Mouse (Mus musculus): Measurements from ENCODE around the gene Canx. TPM values are rescaled to one million over a fixed set of nuclear protein-coding genes. Genes with fewer than 3 reads are reported as not detected.

Gene Canx
- polyA plus RNA-seq, 1 experiment from 2014 or later, result 284 TPM

GRCm38 (mm10) chr11:50252166-50252565 lies 73.3 kb downstream of the Canx start:
- no peaks in the 10 kb centered on the region for H3K27me3 ChIP-seq
- no peak overlapping the region for H3K27ac ChIP-seq (replicated peaks)
- no peak overlapping the region for H3K4me3 ChIP-seq (replicated peaks)
- no peak overlapping the region for H3K4me2 ChIP-seq (replicated peaks)
- no peak for ATAC-seq (ENCODE audit: insufficient number of reproducible peaks, low FRiP score, low TSS enrichment, low read depth)
- 33% methylated on average over 3 of the region's 3 CpGs for WGBS
- no peaks in the 10 kb centered on the region for H3K9me3 ChIP-seq (replicated peaks)
- peaks cover 17% of the 10 kb centered on the region for H3K36me3 ChIP-seq
- no peak overlapping the region for H3K9ac ChIP-seq
- peaks cover 19% of the 10 kb centered on the region for H3K4me1 ChIP-seq

- Histone ChIP-seq H3K36me3 (no peaks in the 10 kb centered on the region), H3K4me2 (replicated peaks) (no peak overlapping the region), H3K4me1 (peaks cover 15% of the 10 kb centered on the region), H3K9me3 (replicated peaks) (no peaks in the 10 kb centered on the region), H3K27me3 (no peaks in the 10 kb centered on the region), H3K4me3 (replicated peaks) (no peak overlapping the region), H3K9ac (no peak overlapping the region), H3K27ac (replicated peaks) (no peak overlapping the region)
- 77% methylated on average over 7 of the region's 7 CpGs for WGBS
- ATAC-seq (ENCODE audit: insufficient number of reproducible peaks, low FRiP score, low TSS enrichment, low read depth), result no peak
Observed at GRCm38 (mm10) chr11:50248473-50249171, 76.9 kb downstream of the Canx start.

GRCm38 (mm10) chr11:50245269-50245668 lies 80.2 kb downstream of the Canx start:
- H3K4me2 ChIP-seq (replicated peaks), result no peak overlapping the region
- ATAC-seq (ENCODE audit: insufficient number of reproducible peaks, low FRiP score, low TSS enrichment, low read depth), result no peak
- no peak overlapping the region for H3K9ac ChIP-seq
- no peak overlapping the region for H3K4me3 ChIP-seq (replicated peaks)
- 69% methylated on average over 5 of the region's 5 CpGs for WGBS
- no peak overlapping the region for H3K27ac ChIP-seq (replicated peaks)
- no peaks in the 10 kb centered on the region for H3K36me3 ChIP-seq
- no peaks in the 10 kb centered on the region for H3K27me3 ChIP-seq
- H3K4me1 ChIP-seq, result no peaks in the 10 kb centered on the region
- no peaks in the 10 kb centered on the region for H3K9me3 ChIP-seq (replicated peaks)

MicroRNAs within 50 kb of the gene (microRNA counts, 519-probe panel; counts per million panel counts)
- 2,379 counts per million, percentile 53 among the panel's probes with 10 or more counts for microRNA mmu-miR-804

Small RNA genes lying within 50 kb of the gene (microRNA-seq; reads per million reads assigned to microRNA genes)
- gene Mir804 (ENCODE audit: borderline number of aligned reads), result not detected

Other genes starting within 250 kb of the Canx start
- 46.6 TPM in 2 replicates for gene Tbc1d9b, start 194.3 kb downstream of the Canx start, polyA plus RNA-seq (2015; fragmentation: Nextera tagmentation; extraction: Ambion mirVana)
- 19.3 and 19.7 TPM in 2 replicates for gene Mrnip, start 151.2 kb downstream of the Canx start, polyA plus RNA-seq (2015; fragmentation: Nextera tagmentation; extraction: Ambion mirVana)
- gene Sqstm1, start 114.8 kb downstream of the Canx start, polyA plus RNA-seq (2015; fragmentation: Nextera tagmentation; extraction: Ambion mirVana), result 272 TPM in 2 replicates
- gene Mgat4b, start 114.8 kb downstream of the Canx start, polyA plus RNA-seq (2015; fragmentation: Nextera tagmentation; extraction: Ambion mirVana), result 26.7 and 32.1 TPM in 2 replicates
- gene Ltc4s, start 87.1 kb downstream of the Canx start, polyA plus RNA-seq (2015; fragmentation: Nextera tagmentation; extraction: Ambion mirVana), result 2.5 and 4.0 TPM in 2 replicates
- gene Maml1, start 33.4 kb downstream of the Canx start, polyA plus RNA-seq (2015; fragmentation: Nextera tagmentation; extraction: Ambion mirVana), result 5.8 and 6.9 TPM in 2 replicates
- gene Cby3, start 28.8 kb upstream of the Canx start, polyA plus RNA-seq (2015; fragmentation: Nextera tagmentation; extraction: Ambion mirVana), result 0.24 and 0.25 TPM in 2 replicates
- 400 and 410 TPM in 2 replicates for gene Hnrnph1, start 51.3 kb upstream of the Canx start, polyA plus RNA-seq (2015; fragmentation: Nextera tagmentation; extraction: Ambion mirVana)
- gene Rufy1, start 105.5 kb upstream of the Canx start, polyA plus RNA-seq (2015; fragmentation: Nextera tagmentation; extraction: Ambion mirVana), result 27.0 and 28.3 TPM in 2 replicates